Mouse (Mus musculus) thymus, adult 2 months (tissue): ENCODE results near the gene Timm8a2.

Experiments used
- CTCF ChIP-seq: fragments of 200-500 bp; IDR thresholded peaks from 2 replicates; pipeline ENCODE4 v1.5.1; 2012; ENCODE audit warnings: mild to moderate bottlenecking, control low read depth, low read length, moderate library complexity, borderline replicate concordance; ENCODE audit not compliant: control insufficient read depth, poor library complexity, insufficient read depth; ENCODE audit errors: extremely low read depth
- POLR2A ChIP-seq: fragments of 200-500 bp; IDR thresholded peaks from 2 replicates; pipeline ENCODE4 v1.6.1; 2012; ENCODE audit warnings: mild to moderate bottlenecking, low read length, control low read depth, moderate library complexity; ENCODE audit not compliant: control insufficient read depth, poor library complexity, insufficient read depth; ENCODE audit errors: extremely low read depth

GRCm38 (mm10) chr14:122038874-122039647, 4.6 kb downstream of the Timm8a2 start:
- no peak for TF ChIP-seq CTCF
- TF ChIP-seq POLR2A: no peak
